Mouse (Mus musculus) monocyte, adult 5-6 weeks (primary cell): ENCODE results near the gene Rreb1. TPM values are rescaled to one million over a fixed set of nuclear protein-coding genes. Genes with fewer than 3 reads are reported as not detected.

Experiments
- ATAC-seq: fragments of 153-309, 156-312 bp; replicated peaks from 2 replicates; pipeline ENCODE4 v1.8.0; 2017; ENCODE audit warnings: mild to moderate bottlenecking; ENCODE audit not compliant: low TSS enrichment, insufficient number of reproducible peaks, severe bottlenecking, poor library complexity, low FRiP score
- total RNA-seq: library from RNA; stranded (forward); fragments of 200-1000, 200-491, 200-594 nt; gene quantifications from 3 replicates; pipeline ENCODE4 v1.2.3, GENCODE M21; 2017

Rreb1 gene
- total RNA-seq, 1 experiment from 2014 or later = 18.2 TPM

GRCm38 (mm10) chr13:37923643-37924460 is 145.7 kb downstream of the Rreb1 start:
- ATAC-seq = no peak

GRCm38 (mm10) chr13:37924461-37924948 is 146.3 kb downstream of the Rreb1 start:
- no peak for ATAC-seq

- ATAC-seq = no peak
These were observed 148.2 kb downstream of the Rreb1 start for GRCm38 (mm10) chr13:37926394-37926793.

GRCm38 (mm10) chr13:37929532-37929931 is 151.3 kb downstream of the Rreb1 start:
- ATAC-seq = no peak

GRCm38 (mm10) chr13:37930091-37930490 is 151.9 kb downstream of the Rreb1 start:
- ATAC-seq = no peak

GRCm38 (mm10) chr13:37930621-37931020 is 152.4 kb downstream of the Rreb1 start:
- ATAC-seq = no peak

- ATAC-seq = no peak
These were observed 153.2 kb downstream of the Rreb1 start for GRCm38 (mm10) chr13:37931210-37931922.

- ATAC-seq = no peak
These were observed 155.9 kb downstream of the Rreb1 start for GRCm38 (mm10) chr13:37934075-37934474.

- no peak for ATAC-seq
These were observed 156.7 kb downstream of the Rreb1 start for GRCm38 (mm10) chr13:37934920-37935319.

- ATAC-seq = no peak
These were observed 158.2 kb downstream of the Rreb1 start for GRCm38 (mm10) chr13:37936351-37936750.

- ATAC-seq = 0 out of 2 replicates have a peak, but pooled peaks have one; percentile 17
These were observed 162.0 kb downstream of the Rreb1 start for GRCm38 (mm10) chr13:37940167-37940566.

- no peak for ATAC-seq
These were observed 162.4 kb downstream of the Rreb1 start for GRCm38 (mm10) chr13:37940649-37941048.

- ATAC-seq = no peak
These were observed 163.0 kb downstream of the Rreb1 start for GRCm38 (mm10) chr13:37941138-37941645.

GRCm38 (mm10) chr13:37941950-37942886 is 164.0 kb downstream of the Rreb1 start:
- no peak for ATAC-seq

- ATAC-seq = no peak
These were observed 164.7 kb downstream of the Rreb1 start for GRCm38 (mm10) chr13:37942887-37943331.

- ATAC-seq = no peak
These were observed 165.3 kb downstream of the Rreb1 start for GRCm38 (mm10) chr13:37943466-37943865.

- ATAC-seq = no peak
These were observed 166.1 kb downstream of the Rreb1 start for GRCm38 (mm10) chr13:37944306-37944705.

GRCm38 (mm10) chr13:37945392-37945791 is 167.2 kb downstream of the Rreb1 start:
- ATAC-seq = no peak
